Mouse (Mus musculus) neural tube, embryonic 14.5 days (tissue): Measurements from ENCODE around the gene Mast3. TPM values are rescaled to one million over a fixed set of nuclear protein-coding genes. Genes with fewer than 3 reads are reported as not detected.

ENCODE experiments used
- ATAC-seq: fragments of 200-750 bp; cut with Nextera tagmentation; 2 replicates; pipeline ENCODE4 v1.8.0; 2017; ENCODE audit warnings: low read depth, mild to moderate bottlenecking, moderate TSS enrichment, moderate library complexity
- H3K27ac ChIP-seq: fragments of 300-500 bp; sonication (generic); 2 replicates; pipeline ENCODE4 v1.5.1; 2014; ENCODE audit warnings: low read depth, mild to moderate bottlenecking, control low read depth, low read length, moderate library complexity, mixed read lengths
- H3K27me3 ChIP-seq: fragments of 300-500 bp; sonication (generic); 2 replicates; pipeline ENCODE4 v1.6.1; 2014; ENCODE audit warnings: low read length; ENCODE audit not compliant: control insufficient read depth, insufficient read depth
- H3K36me3 ChIP-seq: fragments of 300-500 bp; sonication (generic); 2 replicates; pipeline ENCODE4 v1.6.1; 2014; ENCODE audit warnings: low read length, mixed read lengths; ENCODE audit not compliant: control insufficient read depth, insufficient read depth
- H3K4me1 ChIP-seq: fragments of 300-500 bp; sonication (generic); 2 replicates; pipeline ENCODE4 v1.6.1; 2014; ENCODE audit warnings: low read length; ENCODE audit not compliant: control insufficient read depth, insufficient read depth
- H3K4me2 ChIP-seq: fragments of 300-500 bp; sonication (generic); 2 replicates; pipeline ENCODE4 v1.6.1; 2014; ENCODE audit warnings: mild to moderate bottlenecking, low read depth, low read length, control low read depth
- H3K4me3 ChIP-seq: fragments of 300-500 bp; sonication (generic); 2 replicates; pipeline ENCODE4 v1.5.1; 2014; ENCODE audit warnings: low read depth, low read length, control low read depth, mixed read lengths
- H3K9ac ChIP-seq: fragments of 300-500 bp; sonication (generic); replicated peaks from 2 replicates; pipeline ENCODE4 v1.6.1; 2014; ENCODE audit warnings: low read depth, mild to moderate bottlenecking, control low read depth, low read length, mixed read lengths
- H3K9me3 ChIP-seq: fragments of 300-500 bp; sonication (generic); 2 replicates; pipeline ENCODE4 v1.6.1; 2016; ENCODE audit warnings: low read length; ENCODE audit not compliant: control insufficient read depth
- WGBS: fragments of 180-500 bp; shearing (Covaris S2); extraction: QIAGEN DNeasy Blood & Tissue Kit; methylation state at CpG from one replicate; pipeline ENCODE4 v1.1.7; 2014; 5-methylcytosine and 5-hydroxymethylcytosine counted together
- polyA plus RNA-seq: library from polyadenylated mRNA; unstranded; fragments of >200 nt; fragmentation: Nextera tagmentation; extraction: Ambion mirVana; gene quantifications from 2 replicates; pipeline ENCODE4 v1.2.1, GENCODE M21; 2014

The Mast3 gene
- polyA plus RNA-seq, 1 experiment from 2014 or later = 23.4 TPM

GRCm38 (mm10) chr8:70776496-70777444 lies 28.1 kb downstream of the Mast3 start, which contains the start of gene Pik3r2:
Gene Pik3r2, minus strand, starts transcription at chr8:70776713.
- peaks cover 38% of the 10 kb centered on the region for H3K36me3 ChIP-seq
- no peaks in the 10 kb centered on the region for H3K9me3 ChIP-seq
- peak within 1 kb of the TSS; percentile 97 for H3K9ac ChIP-seq
- H3K4me2 ChIP-seq = peak within 1 kb of the TSS; percentile 88
- H3K27me3 ChIP-seq = no peaks in the 10 kb centered on the region
- peak within 1 kb of the TSS; percentile 86 for H3K27ac ChIP-seq
- under 1% methylated on average over 89 of the region's 94 CpGs for WGBS
- peak; percentile 93 for ATAC-seq
- H3K4me1 ChIP-seq = peaks cover 38% of the 10 kb centered on the region
- peak within 1 kb of the TSS; percentile 82 for H3K4me3 ChIP-seq

GRCm38 (mm10) chr8:70775851-70776495 lies 28.9 kb downstream of the Mast3 start:
- WGBS = 2% methylated on average over 31 of the region's 34 CpGs
- peak overlapping the region; percentile 97 for H3K9ac ChIP-seq
- peak overlapping the region; percentile 82 for H3K4me3 ChIP-seq
- H3K27me3 ChIP-seq = no peaks in the 10 kb centered on the region
- H3K27ac ChIP-seq = peak overlapping the region; percentile 86
- peaks cover 39% of the 10 kb centered on the region for H3K36me3 ChIP-seq
- peak; percentile 0; the same call in 1 of the 2 replicates for ATAC-seq
- H3K4me2 ChIP-seq = peak overlapping the region; percentile 88
- peaks cover 38% of the 10 kb centered on the region for H3K4me1 ChIP-seq
- no peaks in the 10 kb centered on the region for H3K9me3 ChIP-seq

DNA sequence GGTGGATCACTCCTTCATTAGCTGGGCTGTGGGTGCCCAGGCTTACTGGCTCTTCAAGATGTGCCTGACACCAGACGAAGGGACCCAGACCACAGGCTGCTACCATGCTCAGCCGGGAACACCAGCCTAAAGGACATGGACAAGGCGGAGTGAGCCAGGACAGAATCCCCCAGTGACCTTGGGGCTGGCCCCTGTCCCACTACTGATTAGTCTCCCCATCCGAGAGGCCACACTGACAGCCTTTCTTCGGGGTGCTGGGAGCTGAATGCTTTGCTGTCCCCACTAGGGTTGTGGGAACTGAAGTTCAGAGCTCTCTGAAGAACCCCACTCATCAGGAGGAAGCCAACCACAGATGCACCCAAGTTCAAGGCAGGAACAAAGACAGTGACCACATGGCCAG lies 29.6 kb downstream of the Mast3 start:
- Histone ChIP-seq H3K36me3 (peaks cover 39% of the 10 kb centered on the region), H3K27ac (no peak overlapping the region), H3K27me3 (no peaks in the 10 kb centered on the region), H3K4me3 (peak overlapping the region; percentile 82), H3K9ac (peak overlapping the region; percentile 97), H3K4me1 (peaks cover 38% of the 10 kb centered on the region), H3K9me3 (no peaks in the 10 kb centered on the region), H3K4me2 (peak overlapping the region; percentile 88)
- WGBS = 85% methylated on average over 5 of the region's 5 CpGs
- ATAC-seq = no peak

GRCm38 (mm10) chr8:70774740-70775139 lies 30.1 kb downstream of the Mast3 start:
- Histone ChIP-seq H3K9ac (peak overlapping the region; percentile 39; the same call in 1 of the 2 replicates), H3K4me2 (peak overlapping the region; percentile 88; the same call in 1 of the 2 replicates), H3K27me3 (no peaks in the 10 kb centered on the region), H3K4me1 (peaks cover 38% of the 10 kb centered on the region), H3K36me3 (peaks cover 41% of the 10 kb centered on the region), H3K4me3 (peak overlapping the region; percentile 82; the same call in 1 of the 2 replicates), H3K27ac (no peak overlapping the region), H3K9me3 (no peaks in the 10 kb centered on the region)
- 90% methylated on average over 18 of the region's 18 CpGs for WGBS
- ATAC-seq = no peak

DNA sequence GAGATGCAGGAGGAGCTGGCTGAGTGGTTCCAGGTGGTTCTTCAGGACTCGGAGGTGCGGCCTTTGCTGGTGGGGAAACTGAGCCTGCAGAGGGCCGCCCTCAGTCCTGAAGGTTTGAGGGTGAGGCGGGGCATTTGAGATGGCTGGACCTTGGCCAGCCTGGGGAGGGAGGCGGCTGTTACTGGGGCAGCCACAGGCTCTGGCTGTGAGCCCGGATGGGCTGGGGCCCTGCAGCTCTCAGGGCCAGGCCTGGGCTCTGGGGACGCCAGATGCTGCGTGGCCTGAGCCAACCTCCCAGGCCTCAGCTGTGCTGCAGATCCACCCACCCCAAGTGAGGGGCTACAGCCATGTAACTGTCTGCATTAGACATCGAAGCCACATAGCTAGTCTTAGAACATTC lies 31.0 kb downstream of the Mast3 start:
- ATAC-seq = no peak
- peaks cover 38% of the 10 kb centered on the region for H3K4me1 ChIP-seq

GRCm38 (mm10) chr8:70773410-70773809 lies 31.4 kb downstream of the Mast3 start:
- ATAC-seq = no peak
- H3K4me1 ChIP-seq = peaks cover 38% of the 10 kb centered on the region
- WGBS = 78% methylated on average over 5 of the region's 5 CpGs
- no peaks in the 10 kb centered on the region for H3K27me3 ChIP-seq
- H3K36me3 ChIP-seq = peaks cover 45% of the 10 kb centered on the region
- no peaks in the 10 kb centered on the region for H3K9me3 ChIP-seq
- no peak overlapping the region for H3K4me3 ChIP-seq
- peak overlapping the region; percentile 22 for H3K9ac ChIP-seq
- peak overlapping the region; percentile 35 for H3K27ac ChIP-seq
- no peak overlapping the region for H3K4me2 ChIP-seq

More for the DNA sequence above, 31.0 kb downstream of the Mast3 start:
- peak overlapping the region; percentile 35 for H3K27ac ChIP-seq
- peaks cover 40% of the 10 kb centered on the region for H3K36me3 ChIP-seq
- peak overlapping the region; percentile 12; the same call in 1 of the 2 replicates for H3K4me2 ChIP-seq
- no peaks in the 10 kb centered on the region for H3K9me3 ChIP-seq
- 0 out of 2 replicates have a peak overlapping the region, but pooled peaks have one; percentile 1 for H3K4me3 ChIP-seq
- peak overlapping the region; percentile 22 for H3K9ac ChIP-seq
- no peaks in the 10 kb centered on the region for H3K27me3 ChIP-seq
- 53% methylated on average over 7 of the region's 9 CpGs for WGBS

- Histone ChIP-seq H3K4me1 (peaks cover 34% of the 10 kb centered on the region), H3K27me3 (no peaks in the 10 kb centered on the region), H3K9ac (no peak overlapping the region), H3K4me3 (no peak overlapping the region), H3K4me2 (no peak overlapping the region), H3K9me3 (no peaks in the 10 kb centered on the region), H3K27ac (no peak overlapping the region), H3K36me3 (peaks cover 50% of the 10 kb centered on the region)
- WGBS = 91% methylated on average over 9 of the region's 9 CpGs
- no peak for ATAC-seq
Measured at GRCm38 (mm10) chr8:70772890-70773289, 32.0 kb downstream of the Mast3 start.

GRCm38 (mm10) chr8:70772075-70772474 lies 32.8 kb downstream of the Mast3 start:
- Histone ChIP-seq H3K4me2 (no peak overlapping the region), H3K27me3 (no peaks in the 10 kb centered on the region), H3K4me3 (no peak overlapping the region), H3K9ac (no peak overlapping the region), H3K27ac (no peak overlapping the region), H3K9me3 (no peaks in the 10 kb centered on the region), H3K4me1 (peaks cover 29% of the 10 kb centered on the region), H3K36me3 (peaks cover 53% of the 10 kb centered on the region)
- no peak for ATAC-seq
- 97% methylated on average over 13 of the region's 13 CpGs for WGBS
